Mouse (Mus musculus): ENCODE data around the gene Kif27.

DNA sequence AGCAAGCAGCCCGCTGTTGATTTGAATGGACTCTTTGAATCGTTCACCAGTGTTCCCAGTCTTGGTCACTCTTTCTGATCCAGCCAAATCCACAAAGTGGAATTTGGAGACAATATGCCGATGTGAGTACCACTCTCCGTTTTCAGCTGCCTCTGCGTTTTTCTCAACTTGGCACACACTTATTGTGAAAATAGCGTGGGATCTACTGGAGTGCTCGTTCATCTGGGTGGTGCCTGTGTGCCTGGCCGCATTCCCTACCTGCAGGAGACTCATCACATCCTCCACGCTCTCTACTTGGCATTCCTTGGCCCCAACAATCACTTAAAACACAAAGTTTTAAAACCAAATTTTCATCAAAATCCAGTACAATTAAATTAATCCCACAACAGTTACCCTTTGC is 14.4 kb downstream of the Kif27 start:
- TF ChIP-seq CTCF (IDR thresholded peaks at IDR 0.05; ENCODE audit: extremely low read depth, insufficient read length, insufficient replicate concordance, low read depth, low read length) (no peak), POLR2A (IDR thresholded peaks at IDR 0.05; ENCODE audit: low read depth, low read length) (no peak)
